Mouse (Mus musculus) neutrophil, adult 5-6 weeks (primary cell): ENCODE data around the gene Fbln5. TPM values are rescaled to one million over a fixed set of nuclear protein-coding genes. Genes with fewer than 3 reads are reported as not detected.

Source experiments
- ATAC-seq: fragments of 151-379, 151-347 bp; 2 replicates; pipeline ENCODE4 v1.8.0; 2017; ENCODE audit warnings: mild to moderate bottlenecking, moderate TSS enrichment; ENCODE audit not compliant: insufficient number of reproducible peaks, poor library complexity, low FRiP score, severe bottlenecking; ENCODE audit errors: extremely low read depth
- total RNA-seq: library from RNA; stranded (forward); fragments of 200-1000 nt; gene quantifications from 2 replicates; pipeline ENCODE4 v1.2.3, GENCODE M21; 2017

The Fbln5 gene
- total RNA-seq, 1 experiment from 2014 or later: not detected

GRCm38 (mm10) chr12:101814423-101814822 lies 4.4 kb downstream of the Fbln5 start:
- no peak for ATAC-seq

DNA sequence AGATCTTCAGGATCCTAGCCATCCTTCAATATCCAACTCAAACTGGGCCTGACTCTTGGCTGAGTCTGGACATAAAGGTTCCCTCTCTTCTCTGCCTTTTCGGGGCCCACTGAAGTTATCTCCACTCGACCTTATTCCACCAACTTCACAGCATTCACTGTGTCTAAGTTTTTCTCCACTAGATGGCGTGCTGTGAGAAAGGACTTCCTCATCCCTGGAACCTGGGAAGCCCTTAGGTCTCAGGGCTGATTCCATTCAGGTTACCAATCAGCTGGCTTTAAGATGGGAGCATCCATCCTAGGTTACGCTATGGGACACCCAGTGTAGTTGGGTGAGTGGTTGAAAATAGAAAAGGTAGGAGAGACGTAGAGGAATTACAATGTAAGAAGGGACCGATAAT lies 7.7 kb downstream of the Fbln5 start:
- no peak for ATAC-seq

DNA sequence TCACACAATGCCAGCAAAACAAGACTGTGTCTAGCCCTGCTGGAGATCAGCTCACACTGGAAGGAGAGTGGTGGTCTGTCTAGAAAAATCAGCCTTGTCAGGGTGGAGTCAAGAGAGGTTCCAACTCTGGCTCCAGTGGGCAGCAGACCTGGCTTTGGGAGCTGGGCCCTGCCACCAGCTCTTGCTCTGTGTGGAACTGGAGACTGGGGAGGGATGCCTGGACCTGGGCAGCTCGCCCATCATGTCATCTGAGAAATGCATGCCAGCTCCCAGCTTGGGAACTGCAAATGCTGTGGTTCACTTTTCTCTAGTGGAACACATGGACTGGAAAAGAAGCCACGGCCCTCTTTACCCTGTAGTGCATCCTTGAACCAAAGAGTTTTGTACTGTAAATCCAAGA lies 8.3 kb downstream of the Fbln5 start:
- no peak for ATAC-seq

- ATAC-seq: no peak
Measured at GRCm38 (mm10) chr12:101807400-101807799, 11.5 kb downstream of the Fbln5 start.

DNA sequence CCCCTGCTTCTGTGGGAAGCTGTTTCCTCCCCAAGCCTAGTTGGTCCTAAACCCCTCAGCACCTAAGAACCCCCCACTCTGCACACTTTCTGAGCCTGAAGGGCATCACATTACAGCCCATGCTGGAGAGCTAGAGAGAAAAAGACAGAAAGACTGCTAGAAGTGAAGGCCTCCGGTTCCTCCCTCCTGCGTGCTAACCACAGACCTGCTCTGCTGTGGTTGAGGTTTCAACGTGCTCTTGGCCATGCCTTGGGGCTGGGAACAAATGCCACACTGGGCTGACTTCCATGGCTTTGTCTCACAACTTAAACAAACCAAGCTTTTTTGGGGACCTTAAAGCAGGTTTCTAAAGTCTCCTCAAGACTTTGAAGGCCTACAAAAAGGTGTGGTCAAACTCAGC lies 16.4 kb downstream of the Fbln5 start:
- no peak for ATAC-seq

DNA sequence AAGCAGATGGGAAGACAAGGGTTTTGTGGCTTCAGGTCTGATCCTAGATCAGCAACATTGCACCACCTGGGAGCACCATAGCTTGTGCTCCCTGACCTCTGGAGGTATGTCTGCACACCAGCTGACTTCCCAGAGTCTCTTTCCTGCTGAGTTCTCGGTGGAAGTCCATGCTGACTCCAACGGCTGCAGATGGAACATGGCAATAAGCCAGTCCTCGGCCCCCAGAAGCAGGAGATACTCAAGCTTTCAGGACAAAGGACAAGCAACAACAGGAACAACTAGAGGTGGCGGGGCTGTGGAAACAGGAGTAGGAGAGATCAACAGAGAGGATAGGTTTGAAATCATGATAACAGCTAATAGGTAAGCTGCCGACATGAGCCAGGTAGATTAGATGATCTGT lies 17.1 kb downstream of the Fbln5 start:
- no peak for ATAC-seq

DNA sequence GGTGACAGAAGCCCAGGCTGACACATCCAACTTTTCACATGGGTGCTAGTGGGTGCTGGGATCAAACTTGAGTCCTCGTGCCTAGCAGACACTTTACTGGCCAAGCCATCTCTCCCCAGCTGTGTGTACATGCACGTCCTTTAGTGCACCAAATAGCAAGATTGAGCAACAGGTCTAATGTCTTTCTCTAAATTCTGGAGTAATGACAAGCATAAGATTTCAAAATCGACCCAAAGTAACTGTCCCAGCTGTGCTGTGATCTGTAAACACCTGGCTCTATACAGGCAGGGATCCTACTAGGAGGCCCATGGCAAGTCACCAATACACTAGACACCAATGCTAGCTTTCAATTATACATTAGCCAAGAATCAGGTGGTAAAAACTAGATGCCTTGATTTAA lies 17.8 kb downstream of the Fbln5 start:
- ATAC-seq: no peak

DNA sequence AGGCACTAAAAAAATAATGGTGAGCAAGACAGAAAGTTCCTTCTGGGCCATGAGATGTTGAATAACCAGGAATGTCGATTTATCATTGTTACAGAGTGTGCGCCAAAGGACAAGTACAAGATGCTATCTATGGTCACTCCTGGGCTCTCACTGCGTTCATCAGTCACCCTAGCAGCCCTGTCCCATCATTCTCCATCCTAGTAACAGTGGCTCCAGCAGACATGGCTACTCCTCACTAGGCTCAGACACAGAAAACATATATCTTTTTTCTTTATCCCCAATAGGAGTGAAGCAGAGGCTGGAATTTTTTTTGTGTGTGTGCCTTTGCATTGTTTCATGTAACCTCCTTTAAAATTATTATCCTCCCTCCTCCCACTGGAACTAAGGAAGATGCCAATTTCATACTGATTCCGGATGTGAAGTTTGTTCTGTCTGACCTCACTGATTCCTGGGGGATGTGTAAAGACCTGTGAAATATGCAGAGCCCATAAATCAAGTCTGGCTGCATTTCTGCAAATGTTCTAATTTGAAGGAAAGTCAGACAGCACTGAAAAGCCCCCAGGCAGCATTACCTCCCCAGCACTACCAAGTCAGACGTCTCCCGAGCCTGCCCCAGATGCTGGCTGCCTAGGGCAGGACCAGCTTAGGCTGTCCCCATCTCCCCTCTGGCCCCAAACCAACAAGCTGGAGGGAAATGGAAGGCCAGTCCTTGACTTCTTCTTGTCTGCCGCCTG lies 20.5 kb downstream of the Fbln5 start:
- no peak for ATAC-seq

DNA sequence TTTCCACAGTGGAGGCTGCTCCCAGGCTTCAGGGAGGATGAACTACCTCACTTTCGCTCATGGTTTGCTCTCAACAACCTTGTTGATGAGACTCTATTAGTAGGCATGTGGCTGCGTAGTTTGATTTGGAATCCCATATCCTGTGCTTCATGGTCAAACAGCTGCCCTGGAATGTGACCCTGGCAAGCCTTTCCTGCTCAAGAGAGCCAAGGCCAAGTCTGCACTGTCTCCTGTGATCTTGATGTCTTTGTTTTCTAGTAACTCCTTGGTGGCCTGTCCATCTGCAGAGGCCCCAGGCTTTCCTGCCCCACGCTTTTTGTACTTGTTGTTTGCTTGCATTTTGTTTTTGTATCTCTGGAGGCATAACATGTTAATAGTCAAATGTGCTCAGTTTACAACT lies 24.4 kb downstream of the Fbln5 start:
- no peak for ATAC-seq

- no peak for ATAC-seq
Measured at GRCm38 (mm10) chr12:101793221-101793621, 25.6 kb downstream of the Fbln5 start.

- ATAC-seq: no peak
Measured at GRCm38 (mm10) chr12:101792684-101793083, 26.2 kb downstream of the Fbln5 start.

- ATAC-seq: no peak
Measured at GRCm38 (mm10) chr12:101789767-101790166, 29.1 kb downstream of the Fbln5 start.

DNA sequence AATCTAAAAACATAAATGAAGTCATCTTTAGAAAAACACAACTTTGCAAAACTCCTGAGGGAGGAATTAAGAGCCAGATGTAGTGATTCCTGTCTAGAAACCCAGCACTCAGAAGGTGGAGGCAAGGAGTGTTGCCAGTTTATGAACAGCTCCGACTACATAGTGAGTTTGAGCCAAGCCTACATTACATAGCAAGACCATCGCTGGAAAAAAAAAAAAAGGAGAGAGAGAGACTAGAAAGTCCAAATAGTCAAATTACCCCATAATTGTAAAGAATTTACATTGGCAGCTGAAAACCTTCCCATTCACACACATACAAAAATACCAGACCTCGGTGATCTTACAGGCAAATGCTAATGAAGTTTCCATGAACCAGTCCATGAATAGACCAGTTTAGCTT lies 29.6 kb downstream of the Fbln5 start:
- no peak for ATAC-seq

DNA sequence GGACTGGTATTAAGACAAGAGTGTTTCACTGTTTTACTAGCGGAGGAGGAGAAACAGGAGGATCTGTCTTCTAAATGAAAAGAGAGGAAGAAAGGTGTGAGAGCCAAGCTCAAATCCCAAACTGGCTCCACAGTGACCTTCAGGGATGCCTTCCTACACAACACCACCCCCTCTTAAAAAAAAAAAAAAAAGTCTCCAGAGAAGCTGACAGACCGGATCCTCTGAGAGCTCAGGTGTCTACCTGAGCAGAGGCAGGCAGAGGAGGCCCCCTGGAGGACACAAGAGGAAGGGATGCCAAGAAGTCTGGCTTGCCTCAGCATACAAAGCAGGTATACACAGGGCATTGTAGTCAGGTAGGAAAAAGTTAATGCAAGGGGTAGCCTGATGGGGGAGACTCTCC lies 36.1 kb downstream of the Fbln5 start:
- ATAC-seq: no peak

- ATAC-seq: no peak
Measured at GRCm38 (mm10) chr12:101780915-101781314, 37.9 kb downstream of the Fbln5 start.

DNA sequence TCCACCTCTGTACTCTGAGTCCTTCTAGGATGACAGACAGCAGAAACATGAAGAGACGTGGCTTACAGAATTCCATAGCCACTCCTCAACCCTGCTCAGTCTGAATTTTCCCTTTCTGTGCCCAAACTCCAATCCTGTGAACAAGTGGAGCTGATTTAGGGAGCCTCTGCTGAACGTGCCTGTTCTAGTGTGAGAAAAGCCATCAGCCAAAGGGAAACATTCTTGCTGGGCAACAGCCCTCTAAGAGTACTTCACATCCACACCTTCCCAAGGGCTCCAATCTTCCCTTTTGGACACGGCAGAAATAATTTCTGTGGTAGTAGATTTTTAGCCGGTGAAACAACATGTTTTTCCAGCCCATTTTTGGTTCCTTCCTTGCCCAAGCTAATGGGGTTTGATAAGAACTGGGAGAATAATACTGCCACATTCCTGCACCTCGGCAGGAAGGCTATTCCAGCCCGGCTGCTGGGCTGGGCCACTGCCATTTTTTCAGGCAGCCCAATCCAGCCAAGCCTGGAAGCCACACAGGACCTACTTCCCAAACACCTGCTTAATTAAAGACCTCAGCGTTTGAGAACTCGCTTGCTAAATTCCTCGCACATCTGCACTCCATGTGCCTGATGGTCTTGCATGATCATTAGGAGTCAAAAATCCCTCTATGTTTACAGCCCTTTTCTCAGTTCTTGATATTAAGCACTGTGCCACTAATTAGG lies 41.1 kb downstream of the Fbln5 start:
- no peak for ATAC-seq

DNA sequence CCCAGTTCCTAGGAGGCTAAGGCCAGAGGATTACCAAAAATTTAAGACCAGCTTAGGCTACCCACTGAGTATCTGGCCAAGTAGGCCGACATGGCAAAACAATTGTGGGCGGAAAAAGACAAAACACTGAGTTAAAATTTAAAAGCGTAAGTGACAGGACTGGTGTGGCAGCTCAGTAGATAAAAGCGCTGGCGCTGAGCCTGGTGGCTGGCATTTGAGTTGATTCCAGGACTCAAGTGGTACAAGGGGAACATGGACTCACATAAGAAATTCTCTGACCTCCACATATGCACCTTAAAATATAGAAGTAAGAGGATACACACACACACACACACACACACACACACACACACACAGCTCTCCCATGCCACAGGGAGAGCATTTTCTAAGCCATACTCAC lies 42.5 kb downstream of the Fbln5 start:
- ATAC-seq: no peak

DNA sequence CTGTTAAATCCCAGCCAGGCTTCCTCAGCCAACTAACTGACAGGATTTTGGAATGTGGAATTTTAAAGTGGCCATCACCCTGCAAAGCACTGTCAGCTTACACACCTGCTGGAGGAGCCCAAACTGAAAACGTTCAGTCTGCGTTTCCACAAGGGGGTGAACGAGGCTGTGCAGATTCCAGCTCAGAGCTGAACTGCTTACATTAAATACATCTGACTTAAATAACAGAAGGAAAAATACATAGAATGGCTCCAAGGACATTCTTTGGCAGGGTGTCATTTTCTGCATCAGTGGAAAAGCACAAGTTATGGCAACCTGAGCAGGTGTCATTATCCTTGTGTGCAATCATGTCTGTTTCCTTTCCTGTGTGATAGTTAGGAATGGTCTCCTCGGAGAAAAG lies 44.7 kb downstream of the Fbln5 start:
- no peak for ATAC-seq

DNA sequence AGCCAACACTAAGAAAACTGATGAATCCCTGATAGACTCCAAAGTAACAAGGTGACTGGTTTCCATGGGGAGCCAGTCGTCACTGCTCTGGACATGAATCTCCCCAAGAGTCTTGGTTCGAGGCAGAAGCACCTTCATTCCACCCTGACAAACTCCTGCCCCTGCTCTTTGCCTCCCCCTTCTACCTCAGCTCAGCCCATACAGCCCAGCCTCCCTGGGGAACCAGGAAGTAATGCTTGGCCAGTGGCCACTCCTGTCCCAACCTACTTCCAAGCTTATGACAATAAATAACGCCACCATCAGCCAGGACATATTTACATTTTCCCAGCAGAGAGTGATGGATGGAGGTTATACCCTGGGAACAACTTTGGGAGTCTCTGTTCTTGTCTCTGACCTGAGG lies 45.9 kb downstream of the Fbln5 start:
- no peak for ATAC-seq

DNA sequence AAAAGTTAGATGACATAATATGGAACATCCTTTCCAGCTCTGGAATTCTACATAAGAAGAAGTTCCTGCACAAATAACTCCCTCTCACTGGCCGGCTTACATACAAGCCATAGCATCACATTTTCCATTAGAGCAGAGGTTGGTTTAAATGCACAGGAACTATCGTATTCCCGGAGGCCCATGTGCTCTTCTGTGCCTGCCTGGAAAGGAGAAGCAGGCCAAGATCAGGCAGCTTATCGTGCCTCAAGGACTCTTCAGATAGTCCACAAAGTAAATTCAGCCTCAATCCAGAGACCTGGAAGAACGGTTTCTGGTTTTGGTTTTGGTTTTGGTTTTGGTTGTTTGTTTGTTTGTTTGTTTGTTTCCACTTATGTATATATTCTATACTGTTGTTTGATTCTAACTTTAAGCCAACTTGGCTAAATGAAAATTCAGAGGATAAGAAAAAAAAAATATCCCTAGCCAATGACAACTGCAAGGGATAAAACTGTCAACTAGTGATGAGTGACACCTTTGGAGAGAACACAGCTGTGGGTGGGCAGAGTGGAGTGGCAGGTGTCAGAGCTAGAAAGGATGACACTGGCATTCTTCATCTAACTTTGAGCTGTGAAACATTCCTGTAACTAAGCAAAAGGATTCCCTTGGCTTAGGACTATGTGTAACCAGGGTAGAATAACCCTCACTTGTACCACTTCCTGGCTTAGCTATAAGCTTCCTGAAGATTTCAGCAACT lies 48.4 kb downstream of the Fbln5 start:
- ATAC-seq: no peak
